Mouse (Mus musculus) liver, adult (tissue): ENCODE measurements around the gene Gli1.

Experiments used
- GATA4 ChIP-seq: IDR thresholded peaks from 2 replicates; pipeline ENCODE4 v1.6.1; 2014; ENCODE audit warnings: mild to moderate bottlenecking, low read length; ENCODE audit not compliant: insufficient replicate concordance

Gli1 gene

GRCm38 (mm10) chr10:127335271-127335670 is 6.5 kb downstream of the Gli1 start:
- no peak for TF ChIP-seq GATA4

GRCm38 (mm10) chr10:127333152-127333551 is 8.6 kb downstream of the Gli1 start:
- TF ChIP-seq GATA4: no peak

- TF ChIP-seq GATA4: no peak
Observed at GRCm38 (mm10) chr10:127332211-127332874, 9.4 kb downstream of the Gli1 start.

- TF ChIP-seq GATA4: no peak
Observed at GRCm38 (mm10) chr10:127330212-127330611, 11.6 kb downstream of the Gli1 start.

GRCm38 (mm10) chr10:127327461-127328145 is 14.2 kb downstream of the Gli1 start:
- TF ChIP-seq GATA4: no peak

- TF ChIP-seq GATA4: no peak
Observed at GRCm38 (mm10) chr10:127326828-127327227, 14.9 kb downstream of the Gli1 start.

GRCm38 (mm10) chr10:127326017-127326801 is 15.6 kb downstream of the Gli1 start:
- TF ChIP-seq GATA4: no peak

GRCm38 (mm10) chr10:127325454-127326016 is 16.2 kb downstream of the Gli1 start:
- no peak for TF ChIP-seq GATA4

- no peak for TF ChIP-seq GATA4
Observed at GRCm38 (mm10) chr10:127324495-127324894, 17.3 kb downstream of the Gli1 start.

- TF ChIP-seq GATA4: no peak
Observed at GRCm38 (mm10) chr10:127323131-127323855, 18.5 kb downstream of the Gli1 start.

- no peak for TF ChIP-seq GATA4
Observed at GRCm38 (mm10) chr10:127322669-127323068, 19.1 kb downstream of the Gli1 start.

- no peak for TF ChIP-seq GATA4
Observed at GRCm38 (mm10) chr10:127322178-127322577, 19.6 kb downstream of the Gli1 start.

- TF ChIP-seq GATA4: no peak
Observed at GRCm38 (mm10) chr10:127321621-127322020, 20.2 kb downstream of the Gli1 start, which contains the start of gene Arhgap9. Arhgap9 (plus strand) TSS chr10:127321964.

- no peak for TF ChIP-seq GATA4
Observed at GRCm38 (mm10) chr10:127319969-127320368, 21.8 kb downstream of the Gli1 start.

GRCm38 (mm10) chr10:127318009-127318408 is 23.8 kb downstream of the Gli1 start:
- no peak for TF ChIP-seq GATA4
